Mouse (Mus musculus): ENCODE measurements around the gene Gm20388.
A peak's percentile ranks its signal among the peaks of the same experiment; 100 is the strongest.

The Gm20388 gene

DNA sequence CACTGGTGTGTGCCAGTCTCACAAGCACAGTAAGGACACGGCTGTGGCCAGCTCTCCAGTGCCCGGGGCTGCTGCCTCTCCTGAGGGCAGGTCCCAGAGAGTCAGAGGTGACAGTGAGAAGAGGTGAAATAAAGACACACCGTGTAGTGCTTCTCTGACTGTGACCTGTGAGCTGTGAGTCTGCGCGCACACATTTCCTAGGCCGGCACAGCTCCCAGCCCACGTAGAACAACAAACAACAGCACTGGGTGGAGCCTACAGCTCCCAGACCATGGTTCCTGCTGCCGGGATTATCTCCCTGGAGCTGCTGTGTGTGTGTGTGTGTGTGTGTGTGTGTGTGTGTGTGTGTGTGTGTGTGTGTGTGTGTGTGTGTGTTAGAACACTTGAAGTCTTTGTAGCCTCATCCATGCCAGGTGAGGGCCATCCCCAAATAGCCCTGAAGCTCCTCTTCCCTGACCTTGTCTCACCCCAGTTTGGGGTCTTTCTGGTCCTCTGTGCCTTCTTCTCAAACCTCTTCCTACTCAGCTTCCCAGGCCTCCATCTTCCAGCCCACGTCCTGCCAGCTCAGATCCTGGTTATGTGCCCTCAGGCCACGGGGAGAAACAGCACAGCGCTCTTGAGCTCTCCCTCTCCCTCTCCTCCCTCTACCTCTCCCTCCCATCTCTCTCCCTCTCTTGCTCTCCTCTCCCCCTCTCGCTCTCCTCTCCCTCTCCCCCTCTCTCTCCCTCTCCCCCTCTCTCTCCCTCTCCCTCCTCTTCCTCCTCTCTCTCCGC, 2907.3 kb downstream of the Gm20388 start:
- DNase-seq (ENCODE audit: low spot score): no peak

DNA sequence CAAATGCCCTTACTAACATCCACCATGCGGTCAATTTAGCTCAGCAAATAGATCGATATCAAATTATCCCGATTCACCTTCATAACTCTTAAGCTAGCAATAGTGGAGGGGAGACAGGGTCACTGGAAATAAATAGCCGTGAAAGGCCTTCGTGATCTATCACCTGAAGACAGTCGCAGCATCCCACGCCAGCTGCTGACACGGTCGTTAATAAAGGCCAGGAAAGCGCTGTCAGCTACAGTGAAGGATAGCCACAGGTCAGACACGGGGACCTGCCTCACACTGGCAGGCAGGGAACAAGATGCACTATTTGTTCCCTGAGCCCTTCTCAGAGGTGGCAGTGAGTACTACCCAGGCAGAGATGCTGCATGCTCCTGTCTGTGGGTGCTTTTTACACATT, 2909.1 kb downstream of the Gm20388 start:
- no peak for DNase-seq (ENCODE audit: low spot score)

GRCm38 (mm10) chr8:122824571-122824970, 2913.9 kb downstream of the Gm20388 start:
- DNase-seq (ENCODE audit: low spot score): no peak

- DNase-seq (ENCODE audit: low spot score): no peak
These were observed 2914.3 kb downstream of the Gm20388 start for GRCm38 (mm10) chr8:122824986-122825385.

GRCm38 (mm10) chr8:122825408-122825807, 2914.8 kb downstream of the Gm20388 start:
- no peak for DNase-seq (ENCODE audit: low spot score)

- DNase-seq (ENCODE audit: low spot score): no peak
These were observed 2918.8 kb downstream of the Gm20388 start for GRCm38 (mm10) chr8:122829396-122829795.

DNA sequence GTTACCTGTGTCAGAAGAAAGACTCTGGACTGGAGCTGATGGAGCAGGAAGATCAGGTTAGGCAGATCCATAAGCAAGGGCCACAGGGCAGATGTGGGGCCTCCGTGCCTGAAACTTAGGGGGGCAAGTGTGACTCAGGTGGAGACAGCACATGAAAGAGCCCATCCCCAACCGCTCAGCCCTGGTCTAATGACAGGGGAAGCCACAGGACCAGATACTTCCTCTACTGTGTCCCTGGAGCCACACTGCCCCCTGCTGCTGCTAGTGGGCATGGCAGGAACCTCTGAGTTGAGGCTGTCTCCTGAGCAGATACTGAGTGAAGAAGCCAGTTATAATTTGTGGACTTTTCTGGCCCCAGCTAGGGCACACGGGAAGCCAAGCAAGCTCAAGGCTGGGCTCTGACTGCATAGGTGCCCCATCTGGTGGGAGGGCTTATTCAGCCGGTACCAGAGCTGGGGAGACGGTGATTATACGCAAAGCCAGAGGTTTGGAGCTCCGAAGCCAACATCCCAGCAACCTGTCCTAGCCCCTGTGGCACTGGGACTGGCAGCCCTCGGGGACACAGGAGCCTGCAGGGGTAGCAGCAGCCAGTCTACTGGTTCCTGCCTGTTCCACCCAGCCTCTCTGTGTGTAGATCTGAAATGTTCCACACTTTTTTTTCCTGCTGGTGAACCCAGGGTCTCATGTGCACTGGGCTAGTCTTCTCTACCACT, 2919.9 kb downstream of the Gm20388 start:
- peak; percentile 87 for DNase-seq (ENCODE audit: low spot score)

DNA sequence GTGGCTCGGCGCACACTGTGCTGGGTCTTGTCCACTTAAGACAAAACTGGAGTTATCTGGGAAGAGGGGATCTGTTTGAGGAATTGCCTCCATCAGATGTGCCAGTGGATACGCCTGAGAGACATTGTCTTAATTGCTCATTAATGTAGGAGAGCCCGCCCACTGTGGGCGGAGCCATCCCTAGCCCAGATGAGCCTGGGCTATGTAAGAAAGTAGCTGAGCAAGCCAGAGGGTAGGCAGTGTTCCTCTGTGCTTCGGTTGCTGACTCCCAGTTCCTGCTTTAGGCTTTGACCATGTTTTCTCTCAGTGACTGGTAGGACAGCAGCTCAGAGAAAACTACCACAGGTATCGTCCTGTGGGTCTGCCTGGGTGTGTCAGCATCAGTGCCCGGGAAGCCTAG, 2923.8 kb downstream of the Gm20388 start:
- no peak for DNase-seq (ENCODE audit: low spot score)

- DNase-seq (ENCODE audit: low spot score): peak; percentile 72
These were observed 2924.3 kb downstream of the Gm20388 start for GRCm38 (mm10) chr8:122834971-122835370.

GRCm38 (mm10) chr8:122836199-122836598, 2925.6 kb downstream of the Gm20388 start:
- DNase-seq (ENCODE audit: low spot score): no peak

- DNase-seq (ENCODE audit: low spot score): no peak
These were observed 2926.1 kb downstream of the Gm20388 start for GRCm38 (mm10) chr8:122836696-122837095.

- DNase-seq (ENCODE audit: low spot score): no peak
These were observed 2933.5 kb downstream of the Gm20388 start for GRCm38 (mm10) chr8:122844161-122844560.

DNA sequence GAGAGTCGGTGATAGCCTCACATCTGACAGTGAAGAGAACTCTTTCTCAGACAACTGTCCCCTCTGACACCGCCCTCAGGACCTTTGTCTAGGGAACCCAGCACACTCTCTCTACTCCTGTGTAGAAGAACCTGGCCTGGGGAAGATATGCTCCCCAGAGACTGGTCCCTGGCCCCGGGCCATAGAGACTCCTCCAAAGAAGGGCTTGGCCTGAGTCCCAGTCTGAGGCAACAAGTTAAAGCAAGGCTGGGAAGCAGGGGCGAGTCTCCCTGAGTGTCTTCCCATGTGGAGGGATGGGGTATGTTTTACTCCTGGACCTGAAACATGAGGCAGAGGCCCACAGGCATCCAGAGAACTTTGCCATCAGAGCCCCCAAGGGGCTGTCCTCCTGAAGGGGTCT, 2935.0 kb downstream of the Gm20388 start:
- DNase-seq (ENCODE audit: low spot score): peak; percentile 54

DNA sequence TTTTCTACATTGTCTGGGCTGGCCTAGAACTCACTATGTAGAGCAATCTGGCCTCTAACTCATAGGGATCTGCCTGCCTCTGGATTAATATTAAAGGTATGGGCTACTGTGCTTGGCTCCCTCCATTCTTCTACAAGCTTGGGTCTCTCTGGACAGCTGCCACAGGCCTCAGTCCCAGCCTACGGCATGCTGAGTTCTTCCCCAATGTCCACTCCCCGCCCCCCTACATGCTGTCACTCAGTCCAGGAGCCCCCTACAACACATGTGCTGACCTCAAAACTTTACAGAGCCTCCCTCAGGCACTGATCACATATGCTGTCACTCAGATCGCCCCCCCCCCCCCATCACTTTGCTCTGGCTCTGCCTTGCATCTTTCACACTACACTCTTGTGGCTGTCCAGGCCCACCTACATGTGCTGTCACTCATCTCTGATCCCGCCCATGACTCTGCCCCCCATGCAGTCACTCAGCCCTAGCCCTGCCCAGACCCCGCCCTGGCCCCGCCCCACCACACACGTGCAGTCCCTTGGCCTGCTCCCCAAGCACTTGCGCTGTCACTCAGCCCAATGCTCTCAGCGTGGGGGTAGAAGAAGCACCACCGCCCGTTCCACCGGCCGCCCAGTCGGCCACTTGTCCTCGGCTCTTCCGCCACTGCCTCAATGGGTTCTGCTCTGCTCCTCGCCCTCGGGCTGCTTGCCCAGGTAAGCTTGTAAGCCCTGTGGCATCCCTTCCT, 2937.4 kb downstream of the Gm20388 start, which contains the start of gene Cdh15:
Cdh15 (plus strand) TSS at position 138 of the 733 bp plus-strand sequence.
- DNase-seq (ENCODE audit: low spot score): peak; percentile 33

DNA sequence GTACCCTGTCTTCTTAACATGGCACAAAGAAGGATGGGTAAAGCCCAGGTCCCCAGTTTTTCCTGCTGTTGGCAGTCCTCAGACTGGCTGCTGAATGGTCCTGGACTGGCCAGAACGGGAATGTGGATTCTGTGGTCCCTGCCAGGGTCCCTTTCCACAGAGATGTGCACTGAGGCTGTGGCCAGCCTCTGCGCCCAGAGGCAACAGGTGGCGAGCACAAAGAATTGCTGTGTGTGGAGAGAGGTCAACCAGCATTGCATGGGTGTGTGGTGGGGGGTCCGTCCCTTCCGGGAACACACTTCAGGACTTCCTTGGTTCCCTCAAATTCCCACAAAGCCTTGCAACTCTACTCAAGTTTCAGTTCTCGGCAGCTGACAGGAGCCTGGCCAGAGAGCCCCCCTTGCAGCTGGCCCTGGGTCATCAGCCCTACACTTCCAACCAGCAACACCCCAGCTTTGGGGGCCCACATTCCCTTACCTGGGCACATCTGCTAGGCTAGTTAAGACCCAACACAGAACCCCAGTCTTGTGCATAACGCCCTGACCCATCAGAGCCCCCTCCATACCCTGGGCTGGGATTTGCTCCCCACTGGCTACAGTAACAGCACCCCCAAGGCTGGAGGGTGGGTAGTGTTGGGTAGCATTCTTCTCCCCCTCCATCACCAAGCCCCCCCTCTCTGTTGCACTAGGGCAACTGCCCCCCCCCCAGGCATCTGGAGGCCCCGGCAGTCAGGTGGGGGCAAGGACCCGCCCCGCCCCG, 2938.7 kb downstream of the Gm20388 start:
- DNase-seq (ENCODE audit: low spot score): no peak

DNA sequence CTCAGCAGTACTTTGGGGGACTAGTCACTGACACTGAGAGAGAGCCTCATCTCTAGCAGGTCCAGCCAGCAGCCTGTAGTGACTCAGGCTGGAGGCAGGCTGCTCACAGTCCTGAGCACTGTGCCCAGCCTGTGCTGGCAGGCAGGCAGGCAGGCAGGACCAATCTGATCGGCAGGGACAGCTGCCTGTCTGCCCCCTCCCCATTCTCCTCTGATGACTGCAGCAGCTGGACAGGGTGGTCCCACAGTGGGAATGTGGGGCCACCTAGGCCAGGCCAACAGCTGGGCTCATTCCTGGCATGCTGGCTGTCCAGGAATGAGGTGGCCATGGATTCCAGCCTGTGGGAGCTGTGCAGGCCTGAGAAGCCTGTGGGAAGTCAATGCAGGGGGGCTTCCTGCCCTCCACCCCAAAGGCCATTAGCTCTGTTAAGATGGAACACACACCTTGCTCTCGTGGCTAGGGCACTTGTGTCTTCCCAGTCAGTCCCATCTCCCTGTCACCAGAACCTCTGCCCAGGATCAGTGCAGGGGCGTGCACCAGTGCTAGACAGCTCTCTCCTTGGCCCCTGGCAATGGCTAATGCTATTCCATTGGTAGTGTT, 2940.1 kb downstream of the Gm20388 start:
- no peak for DNase-seq (ENCODE audit: low spot score)

- no peak for DNase-seq (ENCODE audit: low spot score)
These were observed 2941.3 kb downstream of the Gm20388 start for GRCm38 (mm10) chr8:122851692-122852545.

DNA sequence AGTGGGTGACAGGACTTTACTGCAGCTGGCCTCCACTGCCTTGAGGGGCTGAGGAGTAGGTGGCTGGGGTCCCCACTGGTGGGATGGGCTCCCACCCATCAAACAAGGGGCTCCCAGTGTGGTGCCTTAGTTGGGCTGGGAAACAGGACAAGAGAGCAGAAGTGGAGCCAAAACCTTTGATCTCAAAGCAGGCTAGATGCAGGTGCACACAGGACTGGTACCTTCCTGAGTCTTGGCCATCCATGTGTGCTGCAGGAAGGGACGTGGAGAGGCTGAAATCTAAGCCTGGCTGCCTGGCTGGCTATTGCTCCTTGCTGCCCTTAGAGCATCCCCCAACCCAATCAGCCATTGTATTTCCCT, 2941.9 kb downstream of the Gm20388 start:
- DNase-seq (ENCODE audit: low spot score): no peak

GRCm38 (mm10) chr8:122853340-122853771, 2942.7 kb downstream of the Gm20388 start:
- no peak for DNase-seq (ENCODE audit: low spot score)

DNA sequence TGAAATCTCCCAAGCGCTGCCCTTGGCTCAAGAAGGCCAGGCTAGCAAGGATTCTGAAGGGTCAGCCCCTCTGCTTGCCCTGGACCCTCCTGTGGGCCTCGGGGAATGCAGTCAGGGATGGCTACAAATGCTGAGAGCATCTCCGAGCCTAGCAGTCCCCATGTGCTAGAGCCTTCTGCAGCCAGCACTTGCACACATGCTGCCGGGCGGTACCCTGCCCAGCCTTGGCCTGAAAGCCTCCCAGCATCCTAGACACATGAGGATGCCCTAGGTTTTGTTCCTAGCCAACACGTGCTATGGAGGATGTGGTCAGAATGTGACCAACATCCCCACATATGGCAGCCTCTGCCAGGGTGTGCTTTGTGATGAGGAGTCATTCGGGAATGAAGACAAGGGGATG, 2943.7 kb downstream of the Gm20388 start:
- no peak for DNase-seq (ENCODE audit: low spot score)

DNA sequence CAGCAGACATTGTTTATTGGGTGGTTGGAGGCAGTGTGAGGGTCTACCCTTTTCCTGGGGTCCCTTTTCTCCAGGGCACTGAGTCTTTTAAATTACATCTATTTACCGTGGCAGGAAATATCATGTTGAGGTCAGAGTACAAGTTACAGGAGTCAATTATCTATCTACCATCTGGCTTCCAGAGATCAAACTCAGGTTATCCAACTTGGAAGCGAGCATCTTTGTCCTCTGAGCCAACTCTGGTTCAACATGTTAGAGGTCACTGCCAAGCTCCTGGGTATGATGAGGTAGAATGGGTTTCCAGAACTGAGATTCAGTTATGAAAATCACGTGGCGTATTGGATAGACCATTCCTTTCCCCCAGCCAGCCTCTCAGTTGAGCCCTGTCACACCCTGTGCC, 2944.5 kb downstream of the Gm20388 start:
- no peak for DNase-seq (ENCODE audit: low spot score)
